Mouse (Mus musculus): ENCODE results near the gene Lsm7.

The Lsm7 gene

DNA sequence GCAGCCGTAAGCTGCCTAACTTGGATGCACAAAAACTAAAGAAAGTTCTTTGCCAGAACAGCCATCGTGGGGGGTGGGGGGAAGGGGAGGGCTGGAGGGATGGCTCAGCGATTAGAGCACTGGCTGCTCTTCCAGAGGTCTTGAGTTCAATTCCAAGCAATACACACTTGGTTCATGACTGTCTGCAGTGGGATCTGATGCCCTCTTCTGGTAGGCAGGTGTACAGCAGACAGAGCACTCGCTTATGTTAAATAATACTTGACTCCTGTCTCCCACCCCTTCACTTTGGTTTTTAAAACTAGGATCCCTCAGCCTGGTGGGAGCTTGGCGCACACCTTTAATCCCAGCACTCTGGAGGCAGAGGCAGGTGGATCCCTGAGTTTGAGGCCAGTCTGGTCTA is 21.0 kb upstream of the Lsm7 start:
- DNase-seq (ENCODE audit: low spot score in 2 of 2): peak; percentile 47 to 67

DNA sequence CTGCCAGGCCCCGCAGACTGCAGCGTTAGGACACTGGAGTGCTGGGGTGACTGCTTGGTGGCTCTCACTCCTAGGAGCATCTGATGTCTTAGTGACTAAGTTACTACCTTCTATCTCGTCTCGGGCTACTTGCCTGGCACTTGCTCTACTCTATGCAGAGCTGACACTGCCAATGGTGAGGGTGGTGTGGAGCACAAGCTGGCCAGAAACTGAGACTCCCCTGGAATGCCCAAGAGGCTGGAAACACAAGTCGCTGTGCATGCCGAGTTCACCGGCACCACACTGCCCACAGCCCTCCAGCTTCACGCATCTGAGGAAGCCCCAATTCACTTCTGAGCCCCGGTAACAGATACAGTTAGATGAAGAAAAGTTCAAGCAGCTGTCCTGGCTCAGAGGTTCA is 19.0 kb upstream of the Lsm7 start:
- DNase-seq (ENCODE audit: low spot score in 2 of 2): no peak

- DNase-seq (ENCODE audit: low spot score in 2 of 2): no peak
Measured at GRCm38 (mm10) chr10:80871581-80871980, 16.6 kb upstream of the Lsm7 start, which contains the start of gene Tmprss9. TSS of gene Tmprss9 (plus strand) at chr10:80871848.

GRCm38 (mm10) chr10:80870993-80871392 is 16.0 kb upstream of the Lsm7 start:
- no peak for DNase-seq (ENCODE audit: low spot score in 2 of 2)

GRCm38 (mm10) chr10:80864446-80864845 is 9.4 kb upstream of the Lsm7 start:
- DNase-seq (ENCODE audit: low spot score in 2 of 2): no peak

GRCm38 (mm10) chr10:80862305-80862704 is 7.3 kb upstream of the Lsm7 start:
- no peak for DNase-seq (ENCODE audit: low spot score in 2 of 2)

GRCm38 (mm10) chr10:80858350-80858935 is 3.4 kb upstream of the Lsm7 start:
- DNase-seq (ENCODE audit: low spot score in 2 of 2): no peak

- DNase-seq (ENCODE audit: low spot score in 2 of 2): no peak
Measured at GRCm38 (mm10) chr10:80857848-80858247, 2.8 kb upstream of the Lsm7 start.

DNA sequence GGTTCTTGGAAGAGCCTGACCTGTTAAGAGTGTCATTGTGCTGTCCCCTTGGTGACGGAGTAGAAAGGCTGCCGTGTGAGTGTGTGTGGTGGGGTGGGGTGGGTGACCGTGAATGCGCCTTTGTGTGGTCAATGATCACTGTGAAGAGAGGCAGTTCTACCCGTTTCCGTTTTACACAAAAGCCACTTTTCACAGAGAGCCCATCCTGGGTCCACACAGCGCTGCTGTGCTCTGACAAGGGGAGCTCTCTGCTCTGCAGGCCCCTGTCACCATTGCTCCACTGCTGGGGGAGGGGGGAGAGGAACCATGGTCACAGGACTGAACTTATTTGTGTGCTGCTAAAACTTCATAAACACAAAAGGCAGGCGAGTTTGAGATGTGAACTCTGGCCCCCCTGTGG is 2.4 kb upstream of the Lsm7 start:
- DNase-seq (ENCODE audit: low spot score in 2 of 2): no peak

DNA sequence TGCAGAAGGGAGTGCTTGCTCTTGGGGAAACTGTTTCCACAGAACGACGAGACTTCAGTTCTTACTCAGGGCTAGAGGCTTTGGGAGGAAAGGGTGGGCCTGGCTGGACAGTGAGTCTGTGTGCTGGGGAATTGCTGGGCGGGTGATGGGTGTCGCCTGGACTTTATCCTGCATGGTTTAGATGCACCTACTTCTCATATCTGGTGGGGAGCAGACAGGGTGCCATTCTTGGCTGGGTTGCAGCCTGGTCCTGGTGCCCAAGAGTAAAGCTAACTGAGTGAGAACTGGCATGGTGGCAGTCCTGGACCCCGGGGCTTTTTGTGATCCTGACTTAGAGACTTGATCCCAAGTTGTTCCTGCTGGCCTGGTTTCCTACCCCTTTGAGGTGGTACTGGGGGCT is 1.9 kb upstream of the Lsm7 start:
- no peak for DNase-seq (ENCODE audit: low spot score in 2 of 2)

DNA sequence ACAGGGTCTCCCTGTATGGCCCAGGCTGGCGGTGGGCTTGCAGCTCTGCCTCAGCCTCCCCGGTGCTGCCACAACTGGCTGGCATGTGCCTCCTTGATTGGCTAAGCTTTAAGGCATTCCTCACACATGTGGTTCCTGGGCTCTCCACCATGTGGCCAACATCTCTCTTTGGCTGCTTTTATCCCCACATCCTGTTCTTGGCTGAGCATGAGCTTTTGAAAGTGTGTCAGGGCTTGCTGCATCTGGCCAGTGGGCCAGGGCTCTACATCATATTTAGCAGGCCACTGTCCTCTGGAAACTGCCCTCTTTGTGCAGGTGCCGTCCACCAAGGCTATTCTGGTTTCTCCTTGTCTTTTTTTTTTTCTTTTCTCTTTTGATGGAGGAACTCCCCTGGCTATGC is 1.3 kb upstream of the Lsm7 start:
- DNase-seq (ENCODE audit: low spot score in 2 of 2): no peak

GRCm38 (mm10) chr10:80855749-80856073 is 702 bp upstream of the Lsm7 start:
- no peak for DNase-seq (ENCODE audit: low spot score in 2 of 2)

DNA sequence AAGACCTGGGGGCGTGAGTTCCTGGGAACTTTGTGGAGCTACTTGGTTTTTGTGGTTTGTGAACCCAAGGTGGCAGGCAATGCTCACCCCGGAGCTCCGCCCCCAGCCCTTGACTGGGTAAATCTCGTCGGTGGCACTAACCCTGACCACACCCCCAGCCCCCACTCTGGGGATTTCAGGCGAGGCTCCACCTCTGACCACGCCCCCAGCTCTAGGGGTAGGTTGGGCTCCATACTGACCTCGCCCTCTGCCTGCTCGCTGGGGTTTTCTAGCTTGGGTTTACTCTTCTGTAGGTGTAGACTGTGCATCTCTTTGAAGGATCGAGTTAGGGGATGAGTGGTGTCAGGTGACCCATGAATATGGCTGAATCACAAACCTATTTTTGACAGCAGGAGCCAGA is 6.4 kb downstream of the Lsm7 start:
- no peak for DNase-seq (ENCODE audit: low spot score in 2 of 2)

- peak; percentile 44 to 54 for DNase-seq (ENCODE audit: low spot score in 2 of 2)
Measured at GRCm38 (mm10) chr10:80845732-80846131, 9.3 kb downstream of the Lsm7 start.

GRCm38 (mm10) chr10:80845055-80845693 is 9.8 kb downstream of the Lsm7 start:
- no peak for DNase-seq (ENCODE audit: low spot score in 2 of 2)

DNA sequence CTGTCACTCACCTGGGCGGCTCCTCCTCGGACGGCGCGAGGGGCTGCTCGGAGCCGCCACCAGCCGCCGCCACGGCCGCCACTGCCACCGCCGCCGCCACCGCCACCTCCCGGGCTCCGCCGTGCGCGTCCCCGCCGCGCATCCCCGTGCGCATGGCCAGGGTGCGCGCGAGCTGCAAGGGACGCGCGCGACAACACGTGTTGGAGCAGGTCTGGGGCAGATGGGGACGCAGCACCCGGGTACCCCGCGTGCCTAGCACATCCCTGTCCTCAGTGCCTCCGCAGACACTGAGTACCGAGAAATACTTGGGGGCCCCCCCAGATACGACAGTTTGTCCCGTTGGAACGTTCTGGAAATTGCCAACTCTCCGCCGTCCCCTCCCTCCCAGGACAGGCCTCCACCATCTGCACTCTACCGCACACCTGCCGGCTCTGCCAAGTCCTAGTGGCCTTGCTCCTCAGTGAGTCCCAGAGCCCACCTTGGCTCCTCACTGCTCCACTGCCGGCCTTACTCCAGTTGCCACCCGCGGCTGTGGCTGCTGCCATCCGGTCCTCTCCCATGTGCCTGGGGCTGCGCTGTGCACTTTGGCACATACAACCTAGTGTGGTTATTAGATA is 11.0 kb downstream of the Lsm7 start, which contains the start of gene Lingo3:
TSS of gene Lingo3 (minus strand) at position 109 of the 617 bp plus-strand sequence.
- DNase-seq (ENCODE audit: low spot score in 2 of 2): peak; percentile 54 to 57

DNA sequence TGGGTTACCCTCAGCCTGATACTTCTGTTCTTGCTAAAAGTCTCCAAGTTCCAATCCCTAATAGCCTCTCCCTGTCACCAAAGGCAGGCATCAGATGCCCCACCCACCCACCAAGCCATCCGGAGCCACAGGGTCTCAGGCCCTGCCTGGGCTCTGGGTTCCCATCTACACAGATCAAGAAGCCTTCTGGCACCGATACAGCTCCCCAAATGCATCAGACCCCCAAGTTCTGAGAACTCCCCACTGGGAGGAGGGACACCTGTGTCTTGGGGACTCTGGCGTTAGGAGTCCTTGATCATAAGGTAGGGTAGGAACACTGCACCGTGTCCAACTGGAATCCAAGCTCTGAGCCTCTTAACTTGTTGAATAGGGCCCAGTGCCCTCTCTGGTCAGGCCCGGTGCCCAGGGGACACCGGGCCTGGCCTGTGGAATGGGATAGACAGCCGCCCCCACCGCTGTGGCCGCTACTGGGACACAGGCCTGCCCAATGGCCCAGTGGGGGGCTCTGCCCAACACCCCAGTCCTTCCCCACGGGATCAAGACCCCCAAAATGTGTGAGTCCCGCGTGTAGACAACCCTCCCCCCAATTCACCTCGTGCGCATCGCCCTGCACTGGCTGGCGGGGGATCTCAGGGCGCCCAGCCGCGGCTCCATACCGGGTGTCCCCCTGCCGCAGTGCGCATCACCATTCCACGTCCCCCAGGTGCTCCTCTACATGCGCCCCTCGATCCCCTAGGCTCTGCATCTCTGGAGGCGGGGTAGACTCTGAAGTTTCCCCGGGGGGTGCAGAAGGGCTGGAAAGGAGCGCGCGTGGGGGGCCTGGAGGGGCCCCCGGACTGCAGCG is 11.7 kb downstream of the Lsm7 start:
- DNase-seq (ENCODE audit: low spot score in 2 of 2): no peak

DNA sequence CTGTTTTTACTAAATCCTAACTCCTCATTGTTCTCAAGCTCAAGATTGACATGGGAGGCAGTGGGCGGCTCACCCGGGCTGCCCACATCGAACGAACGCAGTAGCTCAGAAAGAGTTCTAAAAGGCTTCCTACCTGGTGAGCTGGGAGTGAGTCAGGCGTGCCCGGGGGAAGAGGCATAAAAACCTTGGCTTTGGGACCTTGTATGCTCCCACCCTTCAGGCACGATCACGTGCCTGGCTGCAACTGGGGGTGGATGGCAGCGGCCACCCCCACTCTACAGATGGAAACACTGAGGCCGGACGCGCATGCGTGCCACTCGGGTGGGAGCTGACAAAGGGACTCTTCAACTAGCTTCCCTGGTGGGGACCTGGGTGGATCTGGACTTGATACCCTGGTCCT is 12.7 kb downstream of the Lsm7 start:
- peak; percentile 56 to 59 for DNase-seq (ENCODE audit: low spot score in 2 of 2)

- DNase-seq (ENCODE audit: low spot score in 2 of 2): no peak
Measured at GRCm38 (mm10) chr10:80841685-80842084, 13.3 kb downstream of the Lsm7 start.

DNA sequence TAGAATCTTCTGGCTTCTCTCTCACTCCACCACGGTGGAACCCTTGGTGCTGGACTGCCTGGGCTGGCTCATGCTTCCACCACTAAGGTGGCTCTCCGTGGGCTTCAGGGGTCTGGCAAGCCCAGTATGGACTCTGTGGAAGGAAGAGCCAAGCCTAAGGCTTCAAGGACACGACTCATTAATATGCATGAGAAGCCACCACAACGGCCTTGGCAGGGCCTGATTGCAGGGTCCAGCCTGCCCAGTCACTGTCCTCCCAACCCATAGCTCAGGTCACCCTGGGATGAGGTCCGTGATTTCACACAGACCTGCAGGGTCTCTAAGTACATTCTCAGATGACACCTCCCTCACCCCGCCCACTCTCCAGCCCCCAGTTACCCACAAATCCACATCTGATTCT is 15.2 kb downstream of the Lsm7 start:
- no peak for DNase-seq (ENCODE audit: low spot score in 2 of 2)

GRCm38 (mm10) chr10:80838346-80838912 is 16.6 kb downstream of the Lsm7 start:
- DNase-seq (ENCODE audit: low spot score in 2 of 2): no peak

GRCm38 (mm10) chr10:80837827-80838226 is 17.2 kb downstream of the Lsm7 start:
- no peak for DNase-seq (ENCODE audit: low spot score in 2 of 2)
